ENCODE assay signal across 10 mouse cellular contexts in the genomic region with DNA sequence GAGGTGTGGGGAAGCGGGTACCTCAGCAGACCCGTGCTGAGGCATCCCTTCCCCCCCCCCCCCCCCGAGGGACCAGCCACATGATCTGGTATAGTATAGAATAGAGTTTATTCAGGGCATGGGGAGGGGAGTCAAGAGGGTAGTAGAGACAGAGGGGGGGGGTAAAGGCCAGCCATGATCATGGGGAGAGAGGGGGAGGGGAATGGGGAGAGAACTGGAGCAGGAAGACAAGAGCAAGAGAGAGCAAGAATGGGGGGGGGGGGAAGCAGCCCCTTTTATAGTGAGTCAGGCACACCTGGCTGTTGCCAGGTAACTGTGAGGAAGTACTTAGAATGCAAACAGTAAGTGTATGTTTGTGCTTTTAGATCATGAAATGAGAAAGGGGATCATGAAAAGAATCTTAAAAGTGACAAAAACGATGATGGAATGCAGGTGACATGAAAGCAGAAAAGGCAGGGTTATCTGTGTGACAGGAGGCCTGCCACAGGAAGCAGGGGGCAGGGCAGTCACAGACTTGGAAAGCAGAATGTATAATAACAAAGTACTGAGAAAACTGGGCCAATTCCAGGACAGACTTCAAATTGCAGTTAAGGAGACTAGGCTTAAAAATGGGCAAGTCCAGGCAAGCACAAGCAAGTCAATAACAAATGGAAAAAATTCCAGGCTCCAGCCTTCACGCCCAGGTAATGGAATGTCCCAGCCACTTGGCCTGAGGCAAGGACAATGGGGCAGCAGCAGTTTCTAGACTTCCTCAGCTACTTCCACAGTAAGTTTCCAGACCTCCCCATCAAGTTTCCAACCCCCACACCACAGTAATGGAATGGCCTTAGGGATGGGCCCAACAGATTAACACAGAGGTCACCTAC. TPM values are rescaled to one million over a fixed set of nuclear protein-coding genes. Genes with fewer than 3 reads are reported as not detected.
DNase-seq lines count a peak whose midpoint lies in the region; ATAC-seq and TF ChIP-seq lines count a peak whose summit lies in the region.
"Had no signal": no experiment of that assay in that cellular context is flagged by ENCODE, and none has a peak within 500 bp of the region (broad histone marks: within the 10 kb centered on the region; RNA-seq: fewer than 3 reads in every experiment).

No protein-coding gene starts in this region.

- no peak for TF ChIP-seq CTCF in cerebellum, adult 2 months (IDR thresholded peaks at IDR 0.05; ENCODE audit: borderline replicate concordance, insufficient read depth, low read depth, low read length)

- no peaks in the 10 kb centered on the region for H3K36me3 ChIP-seq in kidney, embryonic 14.5 days (ENCODE audit: control insufficient read depth, insufficient read depth, low read length)
- H3K36me3 ChIP-seq: liver, embryonic 13.5 days had no signal

- H3K9ac ChIP-seq in kidney, embryonic 14.5 days (ENCODE audit: low read depth, low read length) = no peak overlapping the region
- H3K9ac ChIP-seq: liver, embryonic 13.5 days had no signal

- no peak overlapping the region for H3K4me2 ChIP-seq in kidney, embryonic 14.5 days (replicated peaks; ENCODE audit: low read depth, low read length)
- H3K4me2 ChIP-seq: liver, embryonic 13.5 days had no signal

- 36% methylated on average over 5 of the region's 5 CpGs for WGBS in kidney, embryonic 14.5 days
- 52% methylated on average over 5 of the region's 5 CpGs for WGBS in cerebellum, adult 2 months

- no peak overlapping the region for H3K27ac ChIP-seq in kidney, embryonic 14.5 days (ENCODE audit: low read depth, low read length)
- no peak overlapping the region for H3K27ac ChIP-seq in cerebellum, adult 2 months (ENCODE audit: insufficient read depth, low read length)
- H3K27ac ChIP-seq: liver, embryonic 13.5 days had no signal

- no peaks in the 10 kb centered on the region for H3K27me3 ChIP-seq in kidney, embryonic 14.5 days (ENCODE audit: control insufficient read depth, insufficient read depth, low read length)
- H3K27me3 ChIP-seq in cerebellum, adult 2 months (ENCODE audit: control insufficient read depth, insufficient read depth, low read length) = no peaks in the 10 kb centered on the region
- H3K27me3 ChIP-seq: liver, embryonic 13.5 days; Patski had no signal

- no peaks in the 10 kb centered on the region for H3K9me3 ChIP-seq in kidney, embryonic 14.5 days (ENCODE audit: control insufficient read depth, low read length)
- H3K9me3 ChIP-seq: liver, embryonic 13.5 days had no signal

- no peaks in the 10 kb centered on the region for H3K4me1 ChIP-seq in kidney, embryonic 14.5 days (ENCODE audit: control insufficient read depth, insufficient read depth, low read length)
- no peaks in the 10 kb centered on the region for H3K4me1 ChIP-seq in cerebellum, adult 2 months (ENCODE audit: control insufficient read depth, insufficient read depth, low read length)
- H3K4me1 ChIP-seq: liver, embryonic 13.5 days had no signal

- intact Hi-C loops in left cerebral cortex, postnatal 14 days (cut with DNase I) = loop anchor here (10.0 kb wide), 1 partner anchor 261 kb away; the partner anchor contains the start of gene Fgd4

- no peak for TF ChIP-seq POLR2A in cerebellum, adult 2 months (IDR thresholded peaks at IDR 0.05; ENCODE audit: borderline replicate concordance, insufficient read depth, low read length)

- no peak for ATAC-seq in kidney, embryonic 14.5 days (ENCODE audit: low FRiP score, low TSS enrichment)
- ATAC-seq: Patski had no signal

- peak; percentile 93 for DNase-seq in kidney, adult 11 months
- peak; percentile 41 for DNase-seq in forelimb bud, embryonic 11.5 days (ENCODE audit: low read depth, low spot score)
- peak; percentile 74 to 83 for DNase-seq in kidney, postnatal 36 days
- peak; percentile 66 for DNase-seq in thymus, postnatal 0 days (ENCODE audit: low spot score)
- DNase-seq in layer of hippocampus, adult 8-10 months (ENCODE audit: low spot score in 2 of 2) = no peak
- DNase-seq in cerebellum, adult 2 months = no peak
- no peak for DNase-seq in left cerebral cortex, postnatal 14 days (ENCODE audit: low spot score in 2 of 2)
- DNase-seq: liver, embryonic 13.5 days had no signal

- H3K4me3 ChIP-seq in kidney, embryonic 14.5 days (ENCODE audit: low read length) = no peak overlapping the region
- H3K4me3 ChIP-seq in cerebellum, adult 2 months (replicated peaks; ENCODE audit: insufficient read depth, low read depth, low read length) = no peak overlapping the region
- H3K4me3 ChIP-seq: liver, embryonic 13.5 days had no signal

RNA-seq across cellular contexts. Expression of gene Igll1, which starts 2.1 kb away (rescaled TPM):
- not detected in 2 replicates for polyA plus RNA-seq in kidney, embryonic 14.5 days (2014; fragmentation: Nextera tagmentation; extraction: Ambion mirVana)
- polyA plus RNA-seq in thymus, postnatal 0 days (2015; fragmentation: Nextera tagmentation; extraction: Ambion mirVana) = 0.62 and 0.64 TPM in 2 replicates
- total RNA-seq in layer of hippocampus, adult 8-10 months (2022) = not detected
- not detected in 2 replicates for polyA plus RNA-seq in cerebellum, adult 2 months (2012; rRNA removed)
- not detected for total RNA-seq in left cerebral cortex, postnatal 14 days (2021)
- polyA plus RNA-seq: Patski had no signal

RNA-seq across cellular contexts. Expression of gene Top3b, which starts 4.6 kb away (rescaled TPM):
- 55.6 and 81.4 TPM in 2 replicates for polyA plus RNA-seq in kidney, embryonic 14.5 days (2014; fragmentation: Nextera tagmentation; extraction: Ambion mirVana)
- polyA plus RNA-seq in thymus, postnatal 0 days (2015; fragmentation: Nextera tagmentation; extraction: Ambion mirVana) = 53.2 and 59.6 TPM in 2 replicates
- total RNA-seq in layer of hippocampus, adult 8-10 months (2022) = 10 to 100 TPM; 68.6 to 86.2 (median 73.0) TPM
- 102 and 114 TPM in 2 replicates for polyA plus RNA-seq in cerebellum, adult 2 months (2012; rRNA removed)
- total RNA-seq in left cerebral cortex, postnatal 14 days (2021) = 10 to 100 TPM; 58.9 to 68.2 TPM

RNA-seq across cellular contexts. Expression of gene Vpreb1, which starts 4.7 kb away (rescaled TPM):
- 1.7 and 2.8 TPM in 2 replicates for polyA plus RNA-seq in kidney, embryonic 14.5 days (2014; fragmentation: Nextera tagmentation; extraction: Ambion mirVana)
- 6.3 and 7.3 TPM in 2 replicates for polyA plus RNA-seq in thymus, postnatal 0 days (2015; fragmentation: Nextera tagmentation; extraction: Ambion mirVana)
- 1 to 10 TPM in 1 of 4 experiments, not detected in 3; 1.9 TPM for total RNA-seq in layer of hippocampus, adult 8-10 months (2022)
- 0.40 TPM in 1 of 2 replicates, not detected in the other for polyA plus RNA-seq in cerebellum, adult 2 months (2012; rRNA removed)
- not detected for total RNA-seq in left cerebral cortex, postnatal 14 days (2021)

RNA-seq across cellular contexts. Expression of gene Ppm1f, which starts 30.3 kb away (rescaled TPM):
- polyA plus RNA-seq in kidney, embryonic 14.5 days (2014; fragmentation: Nextera tagmentation; extraction: Ambion mirVana) = 11.0 and 21.3 TPM in 2 replicates
- polyA plus RNA-seq in thymus, postnatal 0 days (2015; fragmentation: Nextera tagmentation; extraction: Ambion mirVana) = 18.1 and 19.8 TPM in 2 replicates
- 10 to 100 TPM; 46.5 to 59.4 (median 51.9) TPM for total RNA-seq in layer of hippocampus, adult 8-10 months (2022)
- polyA plus RNA-seq in cerebellum, adult 2 months (2012; rRNA removed) = 32.6 and 36.4 TPM in 2 replicates
- total RNA-seq in left cerebral cortex, postnatal 14 days (2021) = 10 to 100 TPM; 34.3 TPM

RNA-seq across cellular contexts. Expression of gene Spag6l, which starts 36.7 kb away (rescaled TPM):
- polyA plus RNA-seq in kidney, embryonic 14.5 days (2014; fragmentation: Nextera tagmentation; extraction: Ambion mirVana) = 0.60 and 0.77 TPM in 2 replicates
- polyA plus RNA-seq in thymus, postnatal 0 days (2015; fragmentation: Nextera tagmentation; extraction: Ambion mirVana) = 0.29 and 0.62 TPM in 2 replicates
- total RNA-seq in layer of hippocampus, adult 8-10 months (2022) = 10 to 100 TPM in 3 of 4 experiments, 1 to 10 TPM in 1; 8.6 to 13.3 (median 11.1) TPM
- polyA plus RNA-seq in cerebellum, adult 2 months (2012; rRNA removed) = 1.3 and 2.0 TPM in 2 replicates
- 1 to 10 TPM; 8.4 to 9.3 TPM for total RNA-seq in left cerebral cortex, postnatal 14 days (2021)
- polyA plus RNA-seq: liver, embryonic 13.5 days had no signal

Comparison
In these comparisons a context has a peak if more than half of its experiments do, and no peak if none do; other contexts are left out.
1. DNase-seq: peak in kidney, adult 11 months (single experiment), forelimb bud, embryonic 11.5 days (single experiment), kidney, postnatal 36 days (2 of 2) and thymus, postnatal 0 days (single experiment); none in layer of hippocampus, adult 8-10 months (0 of 2), cerebellum, adult 2 months (0 of 2) and left cerebral cortex, postnatal 14 days (0 of 2).